Mouse (Mus musculus) forebrain, embryonic 14.5 days (tissue): ENCODE measurements around the gene Tiam1. TPM values are rescaled to one million over a fixed set of nuclear protein-coding genes. Genes with fewer than 3 reads are reported as not detected.

Source experiments
- ATAC-seq: fragments of 200-750 bp; cut with Nextera tagmentation; 2 replicates; pipeline ENCODE4 v1.8.0; 2017; ENCODE audit warnings: mild to moderate bottlenecking, moderate library complexity
- DNase-seq: peaks from one replicate; pipeline ENCODE4 v3.0.0-alpha.2; 2015; ENCODE audit warnings: low spot score
- H3K27ac ChIP-seq: fragments of 300-500 bp; sonication (generic); 2 replicates; pipeline ENCODE4 v1.5.1; 2014; ENCODE audit warnings: low read depth, mild to moderate bottlenecking, control low read depth, low read length, moderate library complexity
- H3K27me3 ChIP-seq: fragments of 300-500 bp; sonication (generic); replicated peaks from 2 replicates; pipeline ENCODE4 v1.6.1; 2014; ENCODE audit warnings: low read length, control low read depth, mixed read lengths; ENCODE audit not compliant: control insufficient read depth, insufficient read depth
- H3K36me3 ChIP-seq: fragments of 300-500 bp; sonication (generic); 2 replicates; pipeline ENCODE4 v1.6.1; 2014; ENCODE audit warnings: low read length, control low read depth; ENCODE audit not compliant: control insufficient read depth, insufficient read depth
- H3K4me1 ChIP-seq: fragments of 300-500 bp; sonication (generic); 2 replicates; pipeline ENCODE4 v1.6.1; 2014; ENCODE audit warnings: antibody characterized with exemption, low read length, control low read depth; ENCODE audit not compliant: control insufficient read depth, insufficient read depth
- H3K4me2 ChIP-seq: fragments of 300-500 bp; sonication (generic); 2 replicates; pipeline ENCODE4 v1.6.1; 2014; ENCODE audit warnings: mild to moderate bottlenecking, control low read depth, low read length
- H3K4me3 ChIP-seq: fragments of 300-500 bp; sonication (generic); 2 replicates; pipeline ENCODE4 v1.5.1; 2014; ENCODE audit warnings: low read depth, low read length, control low read depth
- H3K9ac ChIP-seq: fragments of 300-500 bp; sonication (generic); 2 replicates; pipeline ENCODE4 v1.6.1; 2014; ENCODE audit warnings: mild to moderate bottlenecking, low read length, control low read depth, moderate library complexity
- H3K9me3 ChIP-seq: fragments of 300-500 bp; sonication (generic); replicated peaks from 2 replicates; pipeline ENCODE4 v1.6.1; 2016; ENCODE audit warnings: low read length, control low read depth, mixed read lengths; ENCODE audit not compliant: control insufficient read depth
- WGBS: fragments of 180-500 bp; shearing (Covaris S2); extraction: QIAGEN DNeasy Blood & Tissue Kit; methylation state at CpG from one replicate; pipeline ENCODE4 v1.1.7; 2014; 5-methylcytosine and 5-hydroxymethylcytosine counted together
- polyA plus RNA-seq: library from polyadenylated mRNA; unstranded; fragments of >200 nt; fragmentation: Nextera tagmentation; extraction: Ambion mirVana; gene quantifications from 2 replicates; pipeline ENCODE4 v1.2.1, GENCODE M21; 2014

Gene Tiam1
- polyA plus RNA-seq, 1 experiment from 2014 or later: 22.4 TPM

DNA sequence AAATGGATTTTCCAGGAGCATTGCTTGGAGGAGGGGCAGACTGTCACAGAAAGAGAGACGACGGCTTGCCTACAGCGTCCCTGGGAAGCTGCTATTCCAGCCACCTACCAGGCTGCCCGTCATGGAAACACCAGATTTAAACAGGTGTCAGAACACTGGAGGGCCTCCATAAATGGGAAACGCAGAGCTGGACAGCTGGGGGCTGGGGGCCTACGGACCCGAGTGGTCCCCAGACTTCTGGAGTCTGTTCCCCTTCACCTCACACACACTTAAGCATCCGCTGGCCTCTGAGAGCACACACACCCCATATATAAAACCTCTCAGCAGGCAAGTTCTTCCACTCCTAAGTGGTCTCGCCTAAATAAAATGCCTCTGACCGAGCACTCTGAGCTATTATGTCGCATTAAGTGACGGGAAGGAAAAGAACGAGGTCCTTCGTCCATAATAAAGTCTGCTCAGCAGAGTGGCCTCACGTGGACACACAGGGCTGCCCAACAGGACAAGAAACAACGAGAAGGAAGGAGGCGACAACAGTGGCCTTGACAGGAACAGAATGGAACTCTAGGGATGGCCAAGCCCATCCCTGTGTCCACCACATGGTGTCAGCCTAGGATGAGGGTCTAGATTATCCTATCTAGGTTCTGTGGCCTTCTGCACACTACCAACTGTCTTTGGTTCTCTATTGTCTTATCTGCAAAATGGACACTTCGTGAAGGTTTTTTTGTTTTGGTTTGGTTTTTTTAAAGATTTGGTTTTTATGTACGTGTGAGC lies 14.6 kb downstream of the Tiam1 start:
- no peak overlapping the region for H3K27ac ChIP-seq

DNA sequence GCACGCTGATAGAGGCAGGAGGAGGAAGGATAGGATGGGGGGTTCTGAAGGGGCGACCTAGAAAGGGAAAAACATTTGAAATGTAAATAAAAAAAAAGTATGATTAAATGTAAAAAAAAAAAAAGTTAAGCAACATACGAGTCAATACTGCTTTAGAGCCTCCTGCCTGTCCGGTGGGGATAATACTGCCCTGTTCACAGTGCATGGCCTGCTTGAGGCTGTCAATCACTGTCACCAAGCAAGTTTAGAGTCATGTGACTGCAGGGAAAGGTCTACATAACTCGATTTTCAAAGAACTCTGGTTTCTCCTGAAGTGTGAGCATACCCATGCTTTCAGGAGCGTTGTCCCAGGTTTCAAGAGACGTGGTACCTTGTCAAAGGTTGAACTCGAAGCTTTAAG lies 15.2 kb downstream of the Tiam1 start:
- H3K9me3 ChIP-seq: no peaks in the 10 kb centered on the region
- H3K27ac ChIP-seq: no peak overlapping the region
- H3K4me3 ChIP-seq: no peak overlapping the region
- no peak overlapping the region for H3K4me2 ChIP-seq
- no peaks in the 10 kb centered on the region for H3K36me3 ChIP-seq
- 51% methylated on average over 8 of the region's 8 CpGs for WGBS
- H3K4me1 ChIP-seq: peaks cover 8% of the 10 kb centered on the region; the same call in 1 of the 2 replicates
- ATAC-seq: no peak
- DNase-seq: no peak
- no peaks in the 10 kb centered on the region for H3K27me3 ChIP-seq
- H3K9ac ChIP-seq: no peak overlapping the region

More for the DNA sequence above, 14.6 kb downstream of the Tiam1 start:
- Histone ChIP-seq H3K9me3 (no peaks in the 10 kb centered on the region), H3K36me3 (no peaks in the 10 kb centered on the region), H3K9ac (no peak overlapping the region), H3K4me1 (peaks cover 8% of the 10 kb centered on the region; the same call in 1 of the 2 replicates), H3K4me3 (no peak overlapping the region), H3K4me2 (no peak overlapping the region), H3K27me3 (no peaks in the 10 kb centered on the region)
- ATAC-seq (no peak), DNase-seq (no peak)
- 26% methylated on average over 19 of the region's 19 CpGs for WGBS

DNA sequence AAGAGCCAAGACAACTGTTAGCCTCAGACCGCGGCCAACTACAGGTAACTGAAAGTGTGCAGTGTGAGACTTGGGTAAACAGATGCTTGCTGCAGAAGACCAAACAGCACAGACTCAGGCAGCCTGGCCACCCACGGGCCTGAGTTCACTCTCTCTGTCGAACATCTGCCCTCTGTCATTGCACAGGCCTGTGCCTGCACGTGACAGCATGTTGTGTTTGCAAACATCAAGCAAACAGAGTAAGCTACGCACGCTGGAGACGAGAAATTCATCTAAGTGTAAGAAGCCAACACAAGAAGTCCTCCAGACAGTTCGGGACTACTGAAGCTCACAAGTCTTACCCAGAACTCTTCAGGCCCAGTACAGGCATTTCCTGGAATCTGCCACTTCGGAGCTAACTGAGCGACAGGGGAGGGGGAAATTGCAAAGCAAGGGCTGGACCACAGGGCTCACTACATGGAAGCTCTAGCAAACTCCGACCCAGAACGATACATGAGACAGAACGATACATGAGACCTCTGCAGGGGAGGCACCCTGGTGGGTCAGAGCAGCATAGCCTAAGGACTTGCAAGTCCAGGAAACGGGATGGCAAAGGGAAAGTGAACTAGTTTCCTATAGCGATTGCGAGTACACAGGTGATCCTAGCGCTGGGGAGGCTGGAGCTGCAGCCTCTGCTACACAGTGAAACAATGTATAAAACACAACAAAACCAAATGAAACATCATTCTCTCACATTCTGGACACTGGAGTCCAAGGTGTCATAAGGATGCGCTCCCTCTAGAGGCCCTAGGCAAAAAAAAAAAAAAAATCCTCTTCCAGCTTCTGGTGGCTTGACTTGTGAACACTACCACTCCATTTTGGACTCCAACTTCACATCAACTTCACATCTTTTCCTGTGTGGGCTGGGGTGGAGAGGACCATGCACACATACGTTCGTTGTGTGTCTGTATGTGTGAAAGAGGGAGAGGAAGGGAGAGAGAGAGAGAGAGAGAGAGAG lies 18.0 kb downstream of the Tiam1 start:
- no peak overlapping the region for H3K4me3 ChIP-seq
- 78% methylated on average over 21 of the region's 21 CpGs for WGBS
- no peaks in the 10 kb centered on the region for H3K27me3 ChIP-seq
- H3K9ac ChIP-seq: 0 out of 2 replicates have a peak overlapping the region, but pooled peaks have one; percentile 8
- ATAC-seq: no peak
- no peaks in the 10 kb centered on the region for H3K9me3 ChIP-seq
- H3K36me3 ChIP-seq: no peaks in the 10 kb centered on the region
- H3K27ac ChIP-seq: no peak overlapping the region
- no peak overlapping the region for H3K4me2 ChIP-seq
- H3K4me1 ChIP-seq: peaks cover 8% of the 10 kb centered on the region; the same call in 1 of the 2 replicates
- DNase-seq: no peak

DNA sequence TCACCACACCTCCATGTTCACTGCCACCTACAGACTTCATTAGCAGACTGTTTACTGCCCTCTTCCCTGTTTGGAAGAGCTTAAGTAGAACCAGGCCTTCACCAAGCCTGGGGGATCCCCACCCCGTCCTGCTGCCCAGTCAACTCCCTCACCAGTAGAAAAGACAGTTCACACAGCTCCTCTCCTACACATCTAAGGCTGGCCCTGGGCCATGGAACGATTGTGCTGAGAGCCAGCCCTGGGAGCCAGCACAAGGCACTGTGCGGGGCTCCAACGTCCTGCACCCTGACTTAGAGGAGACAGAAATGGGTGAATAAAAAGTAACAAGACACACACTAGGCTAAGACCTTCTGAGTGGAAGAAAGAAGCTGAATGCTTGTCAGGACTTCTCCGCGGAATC lies 20.5 kb downstream of the Tiam1 start:
- DNase-seq (no peak), ATAC-seq (no peak)
- no peak overlapping the region for H3K4me2 ChIP-seq
- H3K9ac ChIP-seq: no peak overlapping the region
- no peaks in the 10 kb centered on the region for H3K4me1 ChIP-seq
- H3K27me3 ChIP-seq: no peaks in the 10 kb centered on the region
- H3K4me3 ChIP-seq: no peak overlapping the region
- H3K36me3 ChIP-seq: no peaks in the 10 kb centered on the region
- H3K9me3 ChIP-seq: no peaks in the 10 kb centered on the region
- H3K27ac ChIP-seq: no peak overlapping the region
- 88% methylated on average over 6 of the region's 6 CpGs for WGBS

DNA sequence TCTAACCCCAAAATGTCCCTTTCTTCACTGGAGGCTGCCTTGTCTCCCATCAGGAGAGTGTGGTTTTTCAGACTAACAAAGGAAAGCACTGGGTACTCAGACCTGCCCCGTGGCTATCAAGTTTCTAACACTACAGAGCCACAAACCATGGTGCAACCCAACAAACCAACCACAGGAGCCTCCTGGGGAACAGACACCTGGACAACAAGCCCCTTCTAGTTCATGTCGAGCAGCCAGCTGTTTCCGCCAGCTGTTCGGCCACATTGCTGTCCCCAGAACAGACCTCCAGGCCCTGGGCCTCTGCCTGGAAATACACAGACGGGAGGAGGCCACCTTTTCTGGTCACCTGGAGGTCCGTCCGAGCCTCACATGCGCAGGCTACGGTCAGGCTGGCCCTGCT lies 21.1 kb downstream of the Tiam1 start:
- Histone ChIP-seq H3K4me2 (no peak overlapping the region), H3K4me1 (no peaks in the 10 kb centered on the region), H3K27me3 (no peaks in the 10 kb centered on the region), H3K9ac (no peak overlapping the region), H3K4me3 (no peak overlapping the region), H3K27ac (no peak overlapping the region), H3K36me3 (no peaks in the 10 kb centered on the region), H3K9me3 (no peaks in the 10 kb centered on the region)
- no peak for ATAC-seq
- DNase-seq: no peak
- WGBS: 98% methylated on average over 9 of the region's 9 CpGs

DNA sequence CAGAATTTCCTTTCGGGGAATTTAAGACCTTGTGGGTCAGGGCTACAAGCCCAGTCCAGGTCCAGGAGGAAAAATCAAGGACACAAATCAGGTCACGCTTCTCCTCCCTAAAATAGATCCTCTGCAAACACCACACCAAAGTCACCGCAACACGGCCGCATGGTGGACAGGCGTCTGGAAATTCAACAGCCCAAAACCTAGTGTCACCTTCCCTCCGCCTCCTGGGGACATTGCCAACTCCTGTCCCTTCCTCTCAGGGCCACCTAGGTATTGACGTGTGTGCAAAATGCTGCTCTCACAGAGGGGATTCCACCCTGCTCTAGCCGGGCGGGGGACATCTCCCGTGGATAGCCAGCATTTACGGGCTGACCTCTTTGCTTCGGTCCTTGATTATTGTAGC lies 21.8 kb downstream of the Tiam1 start:
- no peak for ATAC-seq
- no peak overlapping the region for H3K4me3 ChIP-seq
- 93% methylated on average over 13 of the region's 13 CpGs for WGBS
- no peak overlapping the region for H3K27ac ChIP-seq
- H3K4me1 ChIP-seq: no peaks in the 10 kb centered on the region
- DNase-seq: no peak
- no peak overlapping the region for H3K4me2 ChIP-seq
- no peaks in the 10 kb centered on the region for H3K9me3 ChIP-seq
- no peak overlapping the region for H3K9ac ChIP-seq
- no peaks in the 10 kb centered on the region for H3K36me3 ChIP-seq
- no peaks in the 10 kb centered on the region for H3K27me3 ChIP-seq

DNA sequence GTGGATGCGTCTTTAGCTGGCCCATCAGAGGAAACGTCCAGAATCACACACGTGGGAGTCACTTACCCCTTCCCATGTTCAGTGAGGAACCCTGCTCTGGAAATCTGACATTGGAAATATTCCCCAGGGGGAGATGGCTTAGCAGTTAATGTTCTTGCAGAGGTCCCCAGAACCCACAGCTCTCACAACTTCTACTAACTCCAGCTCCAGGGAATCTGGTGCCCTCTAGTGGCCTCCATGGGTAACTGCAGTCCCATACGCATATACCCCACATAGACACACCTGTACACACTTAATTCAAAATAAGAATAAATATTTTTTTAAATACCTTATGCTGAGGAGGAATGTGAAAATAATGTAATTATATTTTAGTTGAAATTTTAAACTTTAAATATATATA lies 23.6 kb downstream of the Tiam1 start:
- no peaks in the 10 kb centered on the region for H3K9me3 ChIP-seq
- no peaks in the 10 kb centered on the region for H3K36me3 ChIP-seq
- H3K4me3 ChIP-seq: no peak overlapping the region
- 97% methylated on average over 4 of the region's 4 CpGs for WGBS
- no peak overlapping the region for H3K27ac ChIP-seq
- no peaks in the 10 kb centered on the region for H3K4me1 ChIP-seq
- H3K4me2 ChIP-seq: no peak overlapping the region
- H3K27me3 ChIP-seq: no peaks in the 10 kb centered on the region
- ATAC-seq (no peak), DNase-seq (no peak)
- H3K9ac ChIP-seq: no peak overlapping the region

DNA sequence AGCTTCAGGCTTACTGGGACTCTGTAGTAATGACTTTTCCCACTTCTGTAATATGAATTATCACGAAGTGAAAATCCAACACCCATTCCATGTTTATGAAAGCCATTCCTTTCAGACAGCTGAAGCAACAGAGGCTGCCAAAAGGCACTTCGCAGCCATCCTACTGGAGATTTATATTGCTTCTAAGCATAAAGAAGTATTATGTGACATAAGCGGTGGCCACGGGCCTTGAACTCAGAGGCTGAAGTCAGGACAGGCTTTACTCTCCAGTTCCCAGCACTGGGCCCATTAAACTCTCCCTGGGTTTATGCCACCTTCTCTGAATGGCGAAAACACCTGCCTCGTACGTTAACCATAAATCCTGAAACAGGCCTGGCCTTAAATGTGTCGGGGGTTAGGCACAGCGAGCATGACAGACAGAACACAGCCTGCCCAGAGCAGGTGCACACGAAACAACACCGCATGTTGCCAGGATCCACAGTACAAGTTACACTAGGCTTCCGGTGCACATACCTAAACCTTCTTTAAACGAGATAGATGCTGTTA lies 26.9 kb downstream of the Tiam1 start:
- H3K4me1 ChIP-seq: no peaks in the 10 kb centered on the region
- DNase-seq (no peak), ATAC-seq (no peak)
- no peak overlapping the region for H3K27ac ChIP-seq
- no peaks in the 10 kb centered on the region for H3K36me3 ChIP-seq
- no peaks in the 10 kb centered on the region for H3K27me3 ChIP-seq
- no peak overlapping the region for H3K4me3 ChIP-seq
- WGBS: 93% methylated on average over 13 of the region's 13 CpGs
- no peak overlapping the region for H3K4me2 ChIP-seq
- H3K9me3 ChIP-seq: no peaks in the 10 kb centered on the region
- no peak overlapping the region for H3K9ac ChIP-seq
